Comparison of ENCODE assay signal across 7 mouse cellular contexts in the genomic region with DNA sequence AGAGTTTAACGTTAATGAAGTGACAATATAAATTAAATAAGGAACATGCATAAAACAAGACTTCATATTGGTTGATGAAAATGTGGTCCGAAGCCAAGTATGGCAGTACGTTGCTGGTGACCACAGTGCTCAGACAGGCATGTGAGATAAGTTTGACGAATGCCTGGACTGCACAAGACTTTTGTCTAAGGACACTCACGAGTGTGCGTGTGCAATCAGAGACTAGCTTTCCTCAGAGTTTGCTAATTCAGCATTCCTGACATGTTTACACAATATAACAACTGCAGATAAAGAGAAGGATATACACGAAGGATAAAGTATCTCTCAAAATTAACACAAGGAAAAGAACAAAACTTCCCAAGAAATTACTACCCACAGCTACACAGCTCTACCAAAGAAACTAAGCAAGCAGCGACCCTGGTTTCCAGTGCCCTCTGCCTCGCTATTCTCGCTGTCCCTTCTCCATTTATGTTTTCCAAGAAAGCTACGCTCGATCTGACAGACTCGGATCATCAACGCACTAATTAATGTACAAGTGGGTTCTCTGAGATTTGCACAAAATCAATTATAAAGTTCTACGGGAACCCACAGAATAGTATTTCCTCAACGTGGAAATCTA. TPM values are rescaled to one million over a fixed set of nuclear protein-coding genes. Genes with fewer than 3 reads are reported as not detected.
A peak's percentile ranks its signal among the peaks of the same experiment; 100 is the strongest.
DNase-seq lines count a peak whose midpoint lies in the region; ATAC-seq and TF ChIP-seq lines count a peak whose summit lies in the region.

No protein-coding gene starts in this region.

- no peak for TF ChIP-seq POLR2A in testis, adult 2 months (IDR thresholded peaks at IDR 0.05; ENCODE audit: control insufficient read depth, low read depth, low read length)

- ATAC-seq in embryonic facial prominence, embryonic 11.5 days (replicated peaks; ENCODE audit: insufficient number of reproducible peaks, low FRiP score, low TSS enrichment, low read depth), result no peak
- peak; percentile 28 for ATAC-seq in hindbrain, embryonic 16.5 days

- peak overlapping the region; percentile 50 for H3K4me2 ChIP-seq in embryonic facial prominence, embryonic 11.5 days (ENCODE audit: low read depth, low read length)
- H3K4me2 ChIP-seq in hindbrain, embryonic 16.5 days (ENCODE audit: low read length), result peak overlapping the region; percentile 68

- WGBS in embryonic facial prominence, embryonic 11.5 days, result 24% methylated on average over 16 of the region's 16 CpGs
- 20% methylated on average over 16 of the region's 16 CpGs for WGBS in hindbrain, embryonic 16.5 days
- WGBS in macrophage (ENCODE audit: missing documents), result 8% methylated on average over 15 of the region's 16 CpGs

- H3K4me1 ChIP-seq in testis, adult 2 months (ENCODE audit: control insufficient read depth, insufficient read depth, low read length), result peaks cover 5% of the 10 kb centered on the region; the same call in 1 of the 2 replicates
- H3K4me1 ChIP-seq in embryonic facial prominence, embryonic 11.5 days (ENCODE audit: control insufficient read depth, insufficient read depth, low read length), result no peaks in the 10 kb centered on the region
- peaks cover 12% of the 10 kb centered on the region for H3K4me1 ChIP-seq in hindbrain, embryonic 16.5 days (ENCODE audit: control insufficient read depth, insufficient read depth, low read depth, low read length)

- H3K27me3 ChIP-seq in testis, adult 2 months (ENCODE audit: control insufficient read depth, insufficient read depth, low read length), result no peaks in the 10 kb centered on the region
- H3K27me3 ChIP-seq in embryonic facial prominence, embryonic 11.5 days (ENCODE audit: control insufficient read depth, insufficient read depth, low read length), result no peaks in the 10 kb centered on the region
- no peaks in the 10 kb centered on the region for H3K27me3 ChIP-seq in hindbrain, embryonic 16.5 days (replicated peaks; ENCODE audit: control insufficient read depth, insufficient read depth, low read length)

- peaks cover 29% of the 10 kb centered on the region for H3K79me2 ChIP-seq in macrophage (ENCODE audit: inconsistent target)

- H3K36me3 ChIP-seq in testis, adult 2 months (ENCODE audit: control insufficient read depth, insufficient read depth, low read length), result no peaks in the 10 kb centered on the region
- H3K36me3 ChIP-seq in embryonic facial prominence, embryonic 11.5 days (replicated peaks; ENCODE audit: control insufficient read depth, insufficient read depth, low read depth, low read length), result no peaks in the 10 kb centered on the region
- H3K36me3 ChIP-seq in hindbrain, embryonic 16.5 days (ENCODE audit: control insufficient read depth, insufficient read depth, low read length), result no peaks in the 10 kb centered on the region
- no peaks in the 10 kb centered on the region; the same call in 1 of the 2 replicates for H3K36me3 ChIP-seq in macrophage (ENCODE audit: inconsistent target)

- peak overlapping the region; percentile 96 for H3K9ac ChIP-seq in embryonic facial prominence, embryonic 11.5 days (replicated peaks; ENCODE audit: low read length)
- peak overlapping the region; percentile 93 for H3K9ac ChIP-seq in hindbrain, embryonic 16.5 days (ENCODE audit: low read depth, low read length)

- TF ChIP-seq CTCF in testis, adult 2 months (IDR thresholded peaks at IDR 0.05; ENCODE audit: control insufficient read depth, insufficient read depth, insufficient replicate concordance, low read depth, low read length), result no peak

- peak overlapping the region; percentile 96 for H3K27ac ChIP-seq in testis, adult 2 months (ENCODE audit: control insufficient read depth, insufficient read depth, low read depth, low read length)
- H3K27ac ChIP-seq in embryonic facial prominence, embryonic 11.5 days (replicated peaks; ENCODE audit: low read depth, low read length), result 0 out of 2 replicates have a peak overlapping the region, but pooled peaks have one; percentile 1
- H3K27ac ChIP-seq in hindbrain, embryonic 16.5 days (ENCODE audit: low read depth, low read length), result peak overlapping the region; percentile 99
- peak overlapping the region; percentile 82 for H3K27ac ChIP-seq in macrophage

- H3K4me3 ChIP-seq in testis, adult 2 months (ENCODE audit: control insufficient read depth, low read depth, low read length), result peak overlapping the region; percentile 98
- peak overlapping the region; percentile 79 for H3K4me3 ChIP-seq in embryonic facial prominence, embryonic 11.5 days (ENCODE audit: low read depth, low read length)
- peak overlapping the region; percentile 73 for H3K4me3 ChIP-seq in hindbrain, embryonic 16.5 days (ENCODE audit: low read length)
- H3K4me3 ChIP-seq in macrophage (ENCODE audit: inconsistent target), result peak overlapping the region; percentile 78

- DNase-seq in testis, postnatal 14 days (ENCODE audit: low spot score), result no peak
- DNase-seq in embryonic facial prominence, embryonic 11.5 days (ENCODE audit: low spot score), result no peak
- DNase-seq in layer of hippocampus, adult 8-10 months (ENCODE audit: low spot score in 2 of 2), result no peak
- DNase-seq in left cerebral cortex, adult 11 months (ENCODE audit: low spot score), result no peak

- no peaks in the 10 kb centered on the region for H3K9me3 ChIP-seq in embryonic facial prominence, embryonic 11.5 days (replicated peaks; ENCODE audit: control insufficient read depth, low read length)
- no peaks in the 10 kb centered on the region for H3K9me3 ChIP-seq in hindbrain, embryonic 16.5 days (ENCODE audit: control insufficient read depth, low read length)

RNA-seq across cellular contexts. Expression of gene Angel2, which starts 2.9 kb away (rescaled TPM):
- polyA plus RNA-seq in testis, adult 2 months (2012; rRNA removed), result 18.3 and 18.6 TPM in 2 replicates
- polyA plus RNA-seq in embryonic facial prominence, embryonic 11.5 days (2014; fragmentation: Nextera tagmentation; extraction: Ambion mirVana), result 53.6 and 57.7 TPM in 2 replicates
- polyA plus RNA-seq in hindbrain, embryonic 16.5 days (2015; fragmentation: Nextera tagmentation; extraction: Ambion mirVana), result 41.4 and 41.8 TPM in 2 replicates
- 100 to 1,000 TPM in 4 of 26 experiments, 10 to 100 TPM in 22; 16.1 to 110 (median 60.7) TPM for total RNA-seq in macrophage (2018; cell fraction: chromatin; rRNA removed)
- 10 to 100 TPM; 14.2 to 31.1 (median 23.5) TPM for total RNA-seq in macrophage (2018; cell fraction: cytosol; rRNA removed)
- total RNA-seq in macrophage (2018; cell fraction: nucleus; rRNA removed), result 100 to 1,000 TPM in 1 of 26 experiments, 10 to 100 TPM in 25; 25.0 to 115 (median 45.5) TPM
- 22.8 to 32.8 TPM (median 31.0 TPM) in 3 replicates for polyA plus RNA-seq in macrophage (2018)
- 10 to 100 TPM; 49.4 to 61.7 (median 58.3) TPM for total RNA-seq in layer of hippocampus, adult 8-10 months (2022)

RNA-seq across cellular contexts. Expression of gene Rps6kc1, which starts 16.3 kb away (rescaled TPM):
- 3.0 and 4.7 TPM in 2 replicates for polyA plus RNA-seq in testis, adult 2 months (2012; rRNA removed)
- 15.0 and 17.6 TPM in 2 replicates for polyA plus RNA-seq in embryonic facial prominence, embryonic 11.5 days (2014; fragmentation: Nextera tagmentation; extraction: Ambion mirVana)
- polyA plus RNA-seq in hindbrain, embryonic 16.5 days (2015; fragmentation: Nextera tagmentation; extraction: Ambion mirVana), result 28.4 and 33.9 TPM in 2 replicates
- total RNA-seq in macrophage (2018; cell fraction: chromatin; rRNA removed), result 100 to 1,000 TPM in 16 of 26 experiments, 10 to 100 TPM in 10; 54.9 to 228 (median 116) TPM
- total RNA-seq in macrophage (2018; cell fraction: cytosol; rRNA removed), result 10 to 100 TPM; 11.8 to 31.5 (median 22.7) TPM
- total RNA-seq in macrophage (2018; cell fraction: nucleus; rRNA removed), result 100 to 1,000 TPM in 1 of 26 experiments, 10 to 100 TPM in 25; 23.2 to 116 (median 53.3) TPM
- polyA plus RNA-seq in macrophage (2018), result 16.6 to 20.5 TPM (median 19.7 TPM) in 3 replicates
- 10 to 100 TPM; 80.8 to 91.0 (median 86.0) TPM for total RNA-seq in layer of hippocampus, adult 8-10 months (2022)

RNA-seq across cellular contexts. Expression of gene Vash2, which starts 51.2 kb away (rescaled TPM):
- 53.8 and 65.7 TPM in 2 replicates for polyA plus RNA-seq in testis, adult 2 months (2012; rRNA removed)
- polyA plus RNA-seq in embryonic facial prominence, embryonic 11.5 days (2014; fragmentation: Nextera tagmentation; extraction: Ambion mirVana), result 80.6 and 88.3 TPM in 2 replicates
- polyA plus RNA-seq in hindbrain, embryonic 16.5 days (2015; fragmentation: Nextera tagmentation; extraction: Ambion mirVana), result 76.5 and 84.2 TPM in 2 replicates
- 1 to 10 TPM in 11 of 26 experiments, under 1 TPM in 14, not detected in 1; 0.15 to 7.6 (median 0.91) TPM for total RNA-seq in macrophage (2018; cell fraction: chromatin; rRNA removed)
- total RNA-seq in macrophage (2018; cell fraction: cytosol; rRNA removed), result 1 to 10 TPM in 12 of 26 experiments, under 1 TPM in 14; 0.38 to 3.7 (median 0.87) TPM
- 1 to 10 TPM in 12 of 26 experiments, under 1 TPM in 14; 0.14 to 6.1 (median 0.99) TPM for total RNA-seq in macrophage (2018; cell fraction: nucleus; rRNA removed)
- polyA plus RNA-seq in macrophage (2018), result 1.9 to 3.0 TPM (median 2.0 TPM) in 3 replicates
- 1 to 10 TPM; 1.2 to 2.7 (median 1.7) TPM for total RNA-seq in layer of hippocampus, adult 8-10 months (2022)

Comparison
In these comparisons a context has a peak if more than half of its experiments do, and no peak if none do; other contexts are left out.
1. H3K27ac ChIP-seq: peak in every context shown above with its lines; median percentile 99 in hindbrain, embryonic 16.5 days; 96 in testis, adult 2 months; 82 in macrophage; 1 in embryonic facial prominence, embryonic 11.5 days.
2. RNA of gene Vash2, which starts 51.2 kb away (polyA plus RNA-seq): 80.6 to 88.3 TPM in embryonic facial prominence, embryonic 11.5 days, 76.5 to 84.2 TPM in hindbrain, embryonic 16.5 days and 53.8 to 65.7 TPM in testis, adult 2 months; 1.9 to 3.0 TPM in macrophage; every median in the first group is over 10 times any median in the second.
3. Peak in every context shown above with its lines, with median percentiles within 50 percentile points of each other: H3K4me3 ChIP-seq.